Mouse (Mus musculus) lung, embryonic 14.5 days (tissue): Measurements from ENCODE around the gene Rab3gap1. TPM values are rescaled to one million over a fixed set of nuclear protein-coding genes. Genes with fewer than 3 reads are reported as not detected.

Experiments used
- ATAC-seq: fragments of 200-750 bp; cut with Nextera tagmentation; 2 replicates; pipeline ENCODE4 v1.8.0; 2017; ENCODE audit warnings: mild to moderate bottlenecking, moderate TSS enrichment, moderate library complexity; ENCODE audit not compliant: insufficient read depth
- DNase-seq: peaks from one replicate; pipeline ENCODE4 v3.0.0-alpha.2; 2015
- H3K27ac ChIP-seq: fragments of 300-500 bp; sonication (generic); 2 replicates; pipeline ENCODE4 v1.5.1; 2014; ENCODE audit warnings: low read depth, mild to moderate bottlenecking, moderate library complexity
- H3K27me3 ChIP-seq: fragments of 300-500 bp; sonication (generic); 2 replicates; pipeline ENCODE4 v1.6.1; 2014; ENCODE audit warnings: low read length, control low read depth; ENCODE audit not compliant: insufficient read depth
- H3K36me3 ChIP-seq: fragments of 300-500 bp; sonication (generic); 2 replicates; pipeline ENCODE4 v1.6.1; 2014; ENCODE audit warnings: control low read depth; ENCODE audit not compliant: insufficient read depth
- H3K4me1 ChIP-seq: fragments of 300-500 bp; sonication (generic); 2 replicates; pipeline ENCODE4 v1.6.1; 2014; ENCODE audit warnings: antibody characterized with exemption, control low read depth; ENCODE audit not compliant: insufficient read depth
- H3K4me2 ChIP-seq: fragments of 300-500 bp; sonication (generic); 2 replicates; pipeline ENCODE4 v1.6.1; 2014; ENCODE audit warnings: mild to moderate bottlenecking
- H3K4me3 ChIP-seq: fragments of 300-500 bp; sonication (generic); 2 replicates; pipeline ENCODE4 v1.5.1; 2014; ENCODE audit warnings: low read depth, low read length
- H3K9ac ChIP-seq: fragments of 300-500 bp; sonication (generic); 2 replicates; pipeline ENCODE4 v1.6.1; 2014
- H3K9me3 ChIP-seq: fragments of 300-500 bp; sonication (generic); 2 replicates; pipeline ENCODE4 v1.6.1; 2016; ENCODE audit warnings: low read depth, low read length, control low read depth
- CTCF ChIP-seq: IDR thresholded peaks from 2 replicates; pipeline ENCODE4 v1.5.1; 2016; ENCODE audit warnings: antibody characterized with exemption, low read depth
- WGBS: fragments of 180-500 bp; shearing (Covaris S2); extraction: QIAGEN DNeasy Blood & Tissue Kit; methylation state at CpG from one replicate; pipeline ENCODE4 v1.1.7; 2014; 5-methylcytosine and 5-hydroxymethylcytosine counted together
- polyA plus RNA-seq: library from polyadenylated mRNA; unstranded; fragments of >200 nt; fragmentation: Nextera tagmentation; extraction: Ambion mirVana; gene quantifications from 2 replicates; pipeline ENCODE4 v1.2.1, GENCODE M21; 2014

The Rab3gap1 gene
- polyA plus RNA-seq, 1 experiment from 2014 or later: 24.4 TPM

DNA sequence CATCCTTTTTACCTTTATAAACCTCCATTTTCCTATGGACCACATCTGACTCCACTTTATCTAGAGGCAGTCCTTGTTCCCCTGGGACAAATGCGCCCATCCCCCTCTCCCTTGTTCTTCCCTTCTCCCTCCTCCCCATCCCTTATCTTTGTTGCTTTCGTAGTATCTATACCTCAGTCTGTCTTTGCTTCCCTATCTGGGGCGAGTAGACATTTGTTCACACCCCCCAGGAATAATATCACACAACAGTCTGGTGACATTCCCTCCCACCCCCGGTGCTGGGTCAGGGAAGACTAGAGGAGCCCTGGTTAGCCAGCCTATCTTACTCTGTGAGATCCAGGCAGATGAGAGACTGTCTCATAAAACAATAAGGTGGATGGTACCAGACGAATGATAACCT, 23.1 kb upstream of the Rab3gap1 start:
- 68% methylated on average over 5 of the region's 5 CpGs for WGBS
- TF ChIP-seq CTCF: no peak
- H3K4me3 ChIP-seq: no peak overlapping the region

GRCm38 (mm10) chr1:127850075-127850610, 18.4 kb upstream of the Rab3gap1 start:
- WGBS: 64% methylated on average over 7 of the region's 7 CpGs
- Histone ChIP-seq H3K4me3 (no peak overlapping the region), H3K36me3 (no peaks in the 10 kb centered on the region), H3K27me3 (no peaks in the 10 kb centered on the region), H3K27ac (no peak overlapping the region), H3K4me1 (no peaks in the 10 kb centered on the region), H3K9me3 (peaks cover 4% of the 10 kb centered on the region; the same call in 1 of the 2 replicates), H3K9ac (no peak overlapping the region), H3K4me2 (no peak overlapping the region)
- DNase-seq: peak; percentile 15
- ATAC-seq: peak; percentile 49; the same call in 1 of the 2 replicates
- TF ChIP-seq CTCF: no peak

More for the DNA sequence above, 23.1 kb upstream of the Rab3gap1 start:
- no peak overlapping the region for H3K9ac ChIP-seq
- H3K27me3 ChIP-seq: no peaks in the 10 kb centered on the region
- no peaks in the 10 kb centered on the region for H3K9me3 ChIP-seq
- H3K4me2 ChIP-seq: no peak overlapping the region
- no peaks in the 10 kb centered on the region for H3K4me1 ChIP-seq
- ATAC-seq: no peak
- no peak overlapping the region for H3K27ac ChIP-seq
- DNase-seq: no peak
- no peaks in the 10 kb centered on the region for H3K36me3 ChIP-seq

DNA sequence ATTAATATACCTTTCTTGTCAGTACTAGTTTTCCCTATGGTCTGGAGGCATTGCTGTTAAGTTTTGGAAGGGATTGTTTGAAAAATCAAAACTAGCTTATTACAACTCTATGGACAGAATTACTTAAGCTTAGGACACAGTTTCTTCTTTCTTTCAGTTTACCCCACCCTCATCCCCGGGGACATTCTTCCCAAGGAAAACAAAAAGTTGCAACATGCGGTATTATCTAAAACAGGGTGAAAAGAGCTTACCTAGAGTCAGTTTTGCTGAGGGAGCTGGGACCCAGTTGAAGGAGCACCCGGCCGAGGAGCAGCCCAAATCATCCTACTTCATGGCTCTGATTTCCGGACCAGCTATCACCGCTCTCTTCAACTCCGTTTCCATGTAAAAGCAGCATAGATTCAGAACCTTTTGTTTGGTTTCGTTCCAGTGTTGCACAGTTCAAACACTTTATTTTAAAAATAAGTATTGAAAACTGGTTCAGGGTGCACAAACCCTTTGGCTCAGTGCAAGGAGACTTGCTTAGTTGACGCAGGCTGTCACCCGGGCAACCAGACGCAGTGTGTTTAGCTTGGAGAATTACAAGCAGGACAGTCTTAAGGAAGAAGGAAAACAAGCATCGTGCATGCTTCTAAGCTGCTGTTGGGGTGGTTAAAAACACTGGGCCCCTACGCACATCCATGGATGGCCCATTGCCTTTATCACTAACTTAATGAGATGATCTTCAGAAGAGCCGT, 13.9 kb upstream of the Rab3gap1 start, which contains the start of gene Map3k19:
TSS of gene Map3k19 (minus strand) at position 546 of the 737 bp plus-strand sequence.
- Histone ChIP-seq H3K27me3 (no peaks in the 10 kb centered on the region), H3K36me3 (no peaks in the 10 kb centered on the region), H3K4me2 (no peak within 1 kb of the TSS), H3K4me1 (no peaks in the 10 kb centered on the region), H3K9ac (no peak within 1 kb of the TSS), H3K4me3 (no peak within 1 kb of the TSS), H3K9me3 (peaks cover 4% of the 10 kb centered on the region; the same call in 1 of the 2 replicates), H3K27ac (no peak within 1 kb of the TSS)
- ATAC-seq (no peak), DNase-seq (no peak)
- TF ChIP-seq CTCF: no peak
- WGBS: 73% methylated on average over 14 of the region's 14 CpGs

- 86% methylated on average over 9 of the region's 9 CpGs for WGBS
- no peak for TF ChIP-seq CTCF
Measured at GRCm38 (mm10) chr1:127858945-127859648, 9.5 kb upstream of the Rab3gap1 start.

DNA sequence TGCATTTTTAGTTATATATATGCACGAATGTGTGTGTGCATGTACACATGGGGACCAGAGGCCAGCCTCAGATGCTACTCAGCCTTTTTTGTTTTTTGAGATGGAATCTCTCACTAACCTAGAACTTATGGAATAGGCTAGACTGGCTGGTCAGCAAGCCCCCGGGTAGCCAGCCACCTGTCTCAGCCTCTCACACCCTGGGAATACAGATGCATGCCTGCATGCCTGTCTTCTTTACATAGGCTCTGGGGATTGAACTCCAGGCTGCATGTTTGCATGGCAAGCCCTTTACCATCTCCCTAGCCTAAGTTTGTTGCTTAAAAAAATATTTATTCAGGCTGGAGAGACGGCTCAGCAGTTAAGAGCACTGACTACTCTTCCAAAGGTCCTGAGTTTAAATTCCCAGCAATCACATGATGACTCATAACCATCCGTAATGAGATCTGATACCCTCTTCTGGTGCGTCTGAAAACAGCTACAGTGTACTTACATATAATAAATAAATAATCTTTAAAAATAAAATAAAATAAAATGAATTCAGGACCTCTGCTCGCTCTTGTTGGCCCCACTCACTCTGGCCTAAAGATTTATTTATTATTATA, 8.7 kb upstream of the Rab3gap1 start:
- H3K4me2 ChIP-seq: no peak overlapping the region
- no peaks in the 10 kb centered on the region for H3K36me3 ChIP-seq
- ATAC-seq (no peak), DNase-seq (no peak)
- H3K9me3 ChIP-seq: no peaks in the 10 kb centered on the region
- no peak for TF ChIP-seq CTCF
- H3K27me3 ChIP-seq: no peaks in the 10 kb centered on the region
- WGBS: 56% methylated on average over 6 of the region's 6 CpGs
- H3K4me3 ChIP-seq: no peak overlapping the region
- no peak overlapping the region for H3K27ac ChIP-seq
- no peaks in the 10 kb centered on the region for H3K4me1 ChIP-seq
- H3K9ac ChIP-seq: no peak overlapping the region

More at GRCm38 (mm10) chr1:127858945-127859648, 9.5 kb upstream of the Rab3gap1 start:
- no peaks in the 10 kb centered on the region for H3K9me3 ChIP-seq
- no peaks in the 10 kb centered on the region for H3K36me3 ChIP-seq
- no peak overlapping the region for H3K4me2 ChIP-seq
- no peak overlapping the region for H3K27ac ChIP-seq
- H3K9ac ChIP-seq: no peak overlapping the region
- H3K27me3 ChIP-seq: no peaks in the 10 kb centered on the region
- ATAC-seq (no peak), DNase-seq (no peak)
- H3K4me3 ChIP-seq: no peak overlapping the region
- no peaks in the 10 kb centered on the region for H3K4me1 ChIP-seq

DNA sequence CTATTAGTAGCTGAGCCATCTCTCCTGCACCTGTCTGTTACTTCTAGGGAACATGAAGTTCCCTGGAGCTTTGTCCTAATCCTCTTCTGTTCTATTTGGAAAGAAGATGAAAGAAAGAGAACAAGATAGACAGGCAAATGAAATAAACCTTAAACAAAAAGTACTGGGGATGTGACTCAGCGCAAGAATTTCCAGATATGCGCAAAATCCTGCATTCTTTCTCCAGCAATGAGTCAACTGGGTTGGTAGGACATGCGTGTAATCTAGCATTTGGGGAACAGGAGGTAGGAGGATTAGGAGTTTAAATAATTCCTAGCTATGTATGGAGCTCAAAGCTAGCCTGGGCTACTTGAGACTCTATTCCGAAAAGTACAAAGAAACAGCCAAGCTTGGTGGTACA, 8.1 kb upstream of the Rab3gap1 start:
- Histone ChIP-seq H3K9ac (no peak overlapping the region), H3K27ac (no peak overlapping the region), H3K27me3 (no peaks in the 10 kb centered on the region), H3K4me2 (no peak overlapping the region), H3K9me3 (no peaks in the 10 kb centered on the region), H3K4me1 (no peaks in the 10 kb centered on the region), H3K4me3 (no peak overlapping the region), H3K36me3 (no peaks in the 10 kb centered on the region)
- ATAC-seq (no peak), DNase-seq (no peak)
- WGBS: 91% methylated on average over 4 of the region's 4 CpGs
- TF ChIP-seq CTCF: no peak

DNA sequence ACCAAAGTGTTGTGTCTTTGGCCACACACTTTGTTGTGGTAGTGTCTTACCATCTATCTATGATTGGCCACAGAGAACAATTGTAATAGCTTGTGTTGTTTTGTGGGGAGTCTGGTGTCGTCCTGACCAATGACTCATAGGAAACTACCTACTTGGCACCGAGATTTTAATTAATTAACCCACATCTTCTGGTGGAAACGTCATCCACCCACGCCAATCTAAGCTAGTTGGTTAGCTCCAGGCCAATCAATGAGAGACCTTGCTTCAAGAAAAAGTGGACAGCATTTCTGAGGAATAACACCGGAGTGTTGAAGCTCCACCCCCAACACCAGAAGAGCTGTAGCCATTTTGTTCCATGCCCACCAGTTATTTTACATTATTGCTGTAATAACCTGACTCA, 6.7 kb upstream of the Rab3gap1 start:
- 85% methylated on average over 5 of the region's 5 CpGs for WGBS
- no peak for DNase-seq
- ATAC-seq: no peak
- Histone ChIP-seq H3K9me3 (no peaks in the 10 kb centered on the region), H3K27me3 (no peaks in the 10 kb centered on the region), H3K4me3 (no peak overlapping the region), H3K36me3 (no peaks in the 10 kb centered on the region), H3K4me2 (no peak overlapping the region), H3K27ac (no peak overlapping the region), H3K9ac (no peak overlapping the region), H3K4me1 (no peaks in the 10 kb centered on the region)
- no peak for TF ChIP-seq CTCF
